Mouse (Mus musculus) bone marrow macrophage, adult 2 months (primary cell): ENCODE measurements around the gene Olfr392. TPM values are rescaled to one million over a fixed set of nuclear protein-coding genes. Genes with fewer than 3 reads are reported as not detected.

Source experiments
- H3K27ac ChIP-seq: 2 replicates; pipeline ENCODE4 v1.5.1; 2012; ENCODE audit warnings: low read depth, low read length; ENCODE audit not compliant: insufficient read depth
- H3K4me1 ChIP-seq: 2 replicates; pipeline ENCODE4 v1.6.1; 2012; ENCODE audit warnings: low read length; ENCODE audit not compliant: control insufficient read depth, insufficient read depth
- H3K4me3 ChIP-seq: 2 replicates; pipeline ENCODE4 v1.5.1; 2012; ENCODE audit warnings: mild to moderate bottlenecking, low read length, moderate library complexity; ENCODE audit not compliant: insufficient read depth
- CTCF ChIP-seq: IDR thresholded peaks from 2 replicates; pipeline ENCODE4 v1.5.1; 2012; ENCODE audit warnings: low read depth, mild to moderate bottlenecking, low read length, moderate library complexity
- POLR2A ChIP-seq: IDR thresholded peaks from 2 replicates; pipeline ENCODE4 v1.6.1; 2012; ENCODE audit warnings: mild to moderate bottlenecking, low read depth, low read length, borderline replicate concordance
- polyA plus RNA-seq: library from polyadenylated mRNA; stranded (reverse); fragments of >200 nt; gene quantifications from 2 replicates; pipeline ENCODE4 v1.2.4, GENCODE M21; 2012; ENCODE audit not compliant: missing spikeins, insufficient read depth, insufficient read length

The Olfr392 gene
- polyA plus RNA-seq, result not detected in 2 replicates

GRCm38 (mm10) chr11:73816949-73817348, at the start of gene Olfr392:
Olfr392 (minus strand) TSS chr11:73817049.
- Histone ChIP-seq H3K4me1 (no peaks in the 10 kb centered on the region), H3K27ac (no peak within 1 kb of the TSS), H3K4me3 (no peak within 1 kb of the TSS)
- TF ChIP-seq POLR2A (no peak), CTCF (no peak)

GRCm38 (mm10) chr11:73851354-73851753, 34.5 kb upstream of the Olfr392 start, which contains the start of gene Olfr393:
Olfr393 (minus strand) TSS chr11:73851454.
- H3K4me1 ChIP-seq, result no peaks in the 10 kb centered on the region
- H3K4me3 ChIP-seq, result no peak within 1 kb of the TSS
- TF ChIP-seq POLR2A (no peak), CTCF (no peak)
- H3K27ac ChIP-seq, result no peak within 1 kb of the TSS

GRCm38 (mm10) chr11:73802952-73803351, 13.9 kb downstream of the Olfr392 start, which contains the start of gene Olfr391-ps:
Olfr391-ps (minus strand) TSS chr11:73803052.
- TF ChIP-seq POLR2A, result no peak
- TF ChIP-seq CTCF, result no peak
- Histone ChIP-seq H3K4me1 (no peaks in the 10 kb centered on the region), H3K4me3 (no peak within 1 kb of the TSS), H3K27ac (no peak within 1 kb of the TSS)

GRCm38 (mm10) chr11:73782664-73783063, 34.2 kb downstream of the Olfr392 start, which contains the start of gene Olfr390:
Olfr390 (plus strand) TSS chr11:73782964.
- Histone ChIP-seq H3K4me1 (no peaks in the 10 kb centered on the region), H3K4me3 (no peak within 1 kb of the TSS)

GRCm38 (mm10) chr11:73780613-73781012, 36.2 kb downstream of the Olfr392 start, which contains the start of gene Olfr389:
Olfr389 (minus strand) TSS chr11:73780713.
- Histone ChIP-seq H3K4me1 (no peaks in the 10 kb centered on the region), H3K4me3 (no peak within 1 kb of the TSS), H3K27ac (no peak within 1 kb of the TSS)
- TF ChIP-seq POLR2A (no peak), CTCF (no peak)

More at GRCm38 (mm10) chr11:73782664-73783063, 34.2 kb downstream of the Olfr392 start, which contains the start of gene Olfr390:
- TF ChIP-seq CTCF, result no peak
- no peak for TF ChIP-seq POLR2A
- H3K27ac ChIP-seq, result no peak within 1 kb of the TSS

Other genes starting within 250 kb of the Olfr392 start
- gene Olfr385, start 224.0 kb downstream of the Olfr392 start, polyA plus RNA-seq, result not detected in 2 replicates
- not detected in 2 replicates for gene Olfr384, start 218.5 kb downstream of the Olfr392 start, polyA plus RNA-seq
- gene Zfp735, start 128.3 kb downstream of the Olfr392 start, polyA plus RNA-seq, result 0.21 TPM in 1 of 2 replicates, not detected in the other
- not detected in 2 replicates for gene Olfr389, start 36.3 kb downstream of the Olfr392 start, polyA plus RNA-seq
- gene Olfr390, start 34.1 kb downstream of the Olfr392 start, polyA plus RNA-seq, result not detected in 2 replicates
- gene Olfr391-ps, start 14.0 kb downstream of the Olfr392 start, polyA plus RNA-seq, result not detected in 2 replicates
- not detected in 2 replicates for gene Olfr393, start 34.4 kb upstream of the Olfr392 start, polyA plus RNA-seq
- gene Olfr394, start 73.7 kb upstream of the Olfr392 start, polyA plus RNA-seq, result not detected in 2 replicates
- gene Olfr395, start 92.2 kb upstream of the Olfr392 start, polyA plus RNA-seq, result not detected in 2 replicates
- not detected in 2 replicates for gene Olfr23, start 119.6 kb upstream of the Olfr392 start, polyA plus RNA-seq
- not detected in 2 replicates for gene Olfr397, start 143.8 kb upstream of the Olfr392 start, polyA plus RNA-seq
- gene Olfr398, start 173.4 kb upstream of the Olfr392 start, polyA plus RNA-seq, result not detected in 2 replicates
- gene Olfr139, start 239.5 kb upstream of the Olfr392 start, polyA plus RNA-seq, result not detected in 2 replicates
- gene Olfr399, start 239.6 kb upstream of the Olfr392 start, polyA plus RNA-seq, result not detected in 2 replicates